Mouse (Mus musculus): ENCODE data around the gene Mesd.
"Not testable (repeated sequence)": the region's sequence is repeated elsewhere in the genome, so short reads cannot be mapped to it uniquely, and the experiment has no call there.

Mesd gene

GRCm38 (mm10) chr7:83878676-83879448 is 5.4 kb upstream of the Mesd start:
- peak in 1 of 2 experiments; percentile 25 for DNase-seq (ENCODE audit: low spot score in 2 of 2)

DNA sequence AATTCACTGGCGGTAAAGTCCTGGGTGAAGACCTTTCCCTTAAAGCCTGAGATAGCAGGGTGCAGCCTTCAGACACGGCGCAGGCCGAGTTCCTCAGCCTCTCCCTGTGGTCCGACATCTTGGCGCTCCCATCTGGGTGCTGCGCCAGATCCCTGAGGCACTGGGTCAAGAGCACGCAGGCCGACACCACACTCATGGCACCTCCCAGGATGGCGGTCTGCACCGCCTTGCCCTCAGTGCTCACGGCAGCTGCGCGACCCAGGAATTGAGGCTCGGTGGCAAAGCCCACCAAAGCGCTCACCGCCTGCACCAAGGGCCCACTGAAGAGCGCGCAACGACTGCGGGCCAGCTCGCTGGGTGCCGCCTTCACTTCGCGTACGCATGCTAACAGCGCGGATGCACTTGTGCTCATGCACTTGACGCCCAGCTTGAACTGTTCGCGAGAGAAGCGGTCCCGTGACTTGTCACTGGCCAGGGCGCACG is 2.1 kb upstream of the Mesd start:
- no peak for DNase-seq (ENCODE audit: low spot score in 2 of 2)

DNA sequence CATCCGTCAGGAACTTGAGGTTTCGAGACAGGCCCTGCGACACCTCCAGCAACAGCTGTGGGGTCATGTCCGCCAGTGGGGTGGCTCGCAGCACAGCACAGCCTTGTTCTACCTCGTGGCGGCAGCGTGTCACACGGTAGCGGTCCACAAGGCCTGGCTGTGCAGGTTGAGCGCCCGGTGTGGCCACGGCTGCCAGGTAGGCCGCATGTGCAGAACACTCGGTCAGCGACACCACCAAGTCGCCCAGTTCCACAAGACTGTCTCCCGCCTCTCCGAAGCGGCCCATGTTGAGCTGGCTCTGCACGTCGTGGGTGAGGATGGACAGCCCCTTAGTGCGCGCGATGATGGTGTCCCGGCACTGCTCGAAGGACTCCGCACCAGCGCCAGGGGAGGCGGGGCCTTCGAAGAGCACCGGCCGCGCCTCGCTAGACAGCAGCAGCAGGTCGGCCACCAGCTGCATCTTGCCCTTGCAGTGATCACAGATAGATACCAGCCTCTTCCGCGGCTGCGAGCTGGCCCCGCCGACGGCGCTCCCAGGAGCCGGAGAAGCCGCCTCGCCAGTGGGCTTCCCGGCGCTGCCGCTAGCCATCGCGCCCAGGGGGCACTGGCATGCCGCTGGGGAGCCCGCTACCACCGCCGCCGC is 1.5 kb upstream of the Mesd start:
- DNase-seq (ENCODE audit: low spot score in 2 of 2): peak in 1 of 2 experiments; percentile 36

DNA sequence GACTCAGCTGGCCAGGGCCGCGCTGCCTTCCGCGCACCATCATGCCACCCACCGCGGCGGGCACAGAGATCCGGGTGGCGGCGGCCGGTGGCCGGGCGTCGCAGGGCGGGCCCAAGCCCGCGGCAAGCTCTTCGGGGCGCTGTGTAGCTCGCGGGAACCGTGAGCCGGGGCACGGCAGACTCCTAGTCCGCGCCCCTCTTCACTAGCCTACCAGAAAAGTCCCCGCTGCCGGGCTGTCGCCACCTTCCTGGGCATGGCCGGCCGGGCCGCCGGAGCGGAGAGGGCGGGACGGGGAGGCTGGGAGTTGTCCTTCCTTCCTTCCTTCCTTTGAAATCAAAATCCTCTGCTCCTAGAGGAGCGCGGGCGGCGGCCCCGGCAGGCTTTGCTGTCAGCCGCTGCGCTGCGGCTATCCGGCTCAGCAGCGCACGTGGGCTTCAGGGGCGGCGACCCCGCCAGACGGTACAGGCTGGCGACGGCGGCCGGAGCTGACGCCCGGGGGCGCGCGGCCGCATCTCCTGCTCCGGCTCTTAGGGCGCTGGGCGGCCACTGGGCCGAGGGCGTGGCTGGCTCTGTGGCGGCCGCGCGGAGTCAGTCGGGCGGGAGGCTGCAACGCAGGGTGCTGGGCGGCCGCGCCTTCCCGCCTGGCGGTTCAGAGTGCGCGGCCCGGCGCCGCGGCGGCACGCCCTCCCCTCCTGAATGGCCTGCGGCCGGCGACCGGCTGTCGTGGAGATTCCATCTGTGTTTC is 818 bp upstream of the Mesd start:
- DNase-seq (ENCODE audit: low spot score in 2 of 2): peak; percentile 28 to 48

- DNase-seq (ENCODE audit: low spot score in 2 of 2): no peak
Measured at GRCm38 (mm10) chr7:83884921-83885532, 761 bp downstream of the Mesd start.

DNA sequence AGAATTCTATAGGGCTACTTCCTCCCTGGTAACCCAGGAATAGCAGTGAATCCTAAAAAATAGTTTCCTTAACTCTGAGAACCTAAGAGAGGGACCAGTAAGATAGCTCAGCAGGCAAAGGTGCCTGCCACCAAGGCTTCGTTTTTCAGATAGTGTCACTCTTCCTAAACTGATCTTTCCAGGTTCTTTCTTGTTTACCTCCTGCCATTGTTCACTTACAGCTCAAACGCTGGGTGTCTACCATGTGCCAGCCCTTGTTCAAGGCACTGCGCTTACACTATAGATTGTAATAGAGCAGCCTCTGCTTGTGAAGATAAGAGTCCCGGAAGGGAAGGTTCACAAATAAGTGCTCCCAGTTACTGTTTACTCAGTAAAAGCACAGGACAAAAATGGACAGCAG is 1.6 kb downstream of the Mesd start:
- DNase-seq (ENCODE audit: low spot score in 2 of 2): no peak

GRCm38 (mm10) chr7:83886366-83887129 is 2.3 kb downstream of the Mesd start:
- DNase-seq (ENCODE audit: low spot score in 2 of 2): no peak

DNA sequence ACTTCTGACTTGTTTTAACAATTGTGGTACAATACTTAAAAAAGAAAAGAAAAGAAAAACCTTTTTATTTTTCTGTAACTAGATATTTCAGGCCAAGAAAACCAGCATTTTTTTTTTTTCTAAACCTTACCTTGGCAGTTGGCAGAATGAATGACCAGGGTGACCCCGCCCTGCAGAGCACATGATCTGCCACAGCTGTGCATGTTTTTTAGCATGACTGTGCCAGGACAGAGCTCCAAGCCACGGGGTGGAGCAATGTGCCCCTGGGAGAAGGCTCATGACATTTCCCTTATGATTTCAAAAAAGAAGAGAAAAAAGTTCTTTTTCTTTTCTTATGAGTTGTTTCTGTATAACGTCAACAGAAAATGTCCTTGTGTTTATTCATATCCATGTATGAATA is 5.1 kb downstream of the Mesd start:
- DNase-seq (ENCODE audit: low spot score in 2 of 2): no peak

DNA sequence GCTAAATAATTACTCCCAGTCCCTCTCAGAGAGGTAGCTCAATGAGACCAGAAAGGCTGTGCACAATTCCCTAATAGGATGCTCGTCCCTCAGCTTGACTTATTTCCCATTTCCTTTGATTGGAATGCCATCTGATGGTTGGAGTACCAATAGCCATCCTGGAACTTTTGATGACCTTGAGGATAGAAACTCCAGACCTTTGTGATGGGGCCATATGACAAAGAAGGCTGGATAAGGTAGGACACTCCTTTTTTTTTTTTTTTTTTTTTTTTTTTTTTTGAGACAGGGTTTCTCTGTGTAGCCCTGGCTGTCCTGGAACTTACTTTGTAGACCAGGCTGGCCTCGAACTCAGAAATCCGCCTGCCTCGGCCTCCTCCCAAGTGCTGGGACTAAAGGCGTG is 5.7 kb downstream of the Mesd start:
- not testable (repeated sequence) for DNase-seq (ENCODE audit: low spot score in 2 of 2)

DNA sequence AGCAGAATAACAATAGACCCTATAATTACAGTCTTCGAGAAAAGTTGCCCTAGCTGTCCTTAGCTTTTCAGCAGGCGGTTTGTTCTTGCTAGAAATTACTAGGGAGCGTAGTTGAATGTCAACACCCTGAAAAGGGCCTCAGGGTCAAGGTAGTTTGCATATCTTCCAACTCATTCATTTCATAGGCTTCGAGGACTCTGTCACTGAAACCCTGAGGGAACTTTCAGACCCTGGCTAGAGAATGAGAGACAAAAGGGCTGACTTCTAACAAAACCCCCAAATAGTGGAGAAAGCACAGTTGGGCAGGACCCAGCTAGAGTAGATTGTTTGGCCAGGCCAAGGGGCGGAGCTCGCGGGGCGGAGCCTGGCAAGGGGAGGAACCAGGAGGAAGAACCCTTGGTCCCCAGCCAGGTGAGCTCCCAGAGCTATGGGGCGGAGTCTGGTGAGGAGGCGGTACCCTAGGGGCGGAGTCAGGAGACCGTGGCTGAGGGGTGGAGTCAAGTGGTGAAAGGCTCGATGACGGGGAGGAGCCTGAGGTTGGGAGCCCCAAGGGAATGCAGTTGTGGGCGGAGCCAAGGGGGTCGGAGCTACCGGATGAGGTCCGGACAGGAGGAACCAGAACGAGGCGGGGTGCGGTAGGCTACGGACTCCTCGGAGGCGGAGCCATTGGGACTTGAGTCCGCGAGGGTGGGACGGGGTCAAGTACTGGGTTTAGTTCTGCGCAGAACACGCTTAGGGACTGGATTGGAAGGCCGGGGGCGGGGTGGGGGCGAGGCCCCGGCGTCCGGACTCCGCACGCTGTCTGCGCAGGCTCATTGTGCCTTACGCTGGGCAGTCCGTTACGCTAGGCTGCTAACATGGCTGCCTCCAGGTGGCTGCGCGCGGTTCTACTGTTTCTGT is 7.4 kb downstream of the Mesd start:
- peak; percentile 97 to 98 for DNase-seq (ENCODE audit: low spot score in 2 of 2)

DNA sequence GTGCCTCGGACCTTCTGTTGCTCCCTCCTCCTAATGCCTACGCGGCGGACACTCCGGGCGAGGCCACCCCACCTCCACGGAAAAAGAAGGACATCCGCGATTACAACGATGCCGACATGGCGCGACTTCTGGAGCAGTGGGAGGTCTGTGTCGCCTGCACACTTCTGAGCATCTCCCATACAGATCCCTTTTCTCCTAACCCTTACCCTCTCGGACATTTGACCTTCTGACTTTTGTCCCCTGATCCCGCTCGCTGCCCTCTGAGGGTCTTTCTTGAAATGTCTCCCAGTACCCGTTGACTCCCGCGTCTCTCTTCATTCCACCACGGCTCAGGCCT is 8.0 kb downstream of the Mesd start:
- no peak for DNase-seq (ENCODE audit: low spot score in 2 of 2)

- no peak for DNase-seq (ENCODE audit: low spot score in 2 of 2)
Measured at GRCm38 (mm10) chr7:83894348-83894747, 10.1 kb downstream of the Mesd start.

- DNase-seq (ENCODE audit: low spot score in 2 of 2): no peak
Measured at GRCm38 (mm10) chr7:83896077-83896740, 11.9 kb downstream of the Mesd start.

- DNase-seq (ENCODE audit: low spot score in 2 of 2): no peak
Measured at GRCm38 (mm10) chr7:83898267-83898666, 14.0 kb downstream of the Mesd start.

DNA sequence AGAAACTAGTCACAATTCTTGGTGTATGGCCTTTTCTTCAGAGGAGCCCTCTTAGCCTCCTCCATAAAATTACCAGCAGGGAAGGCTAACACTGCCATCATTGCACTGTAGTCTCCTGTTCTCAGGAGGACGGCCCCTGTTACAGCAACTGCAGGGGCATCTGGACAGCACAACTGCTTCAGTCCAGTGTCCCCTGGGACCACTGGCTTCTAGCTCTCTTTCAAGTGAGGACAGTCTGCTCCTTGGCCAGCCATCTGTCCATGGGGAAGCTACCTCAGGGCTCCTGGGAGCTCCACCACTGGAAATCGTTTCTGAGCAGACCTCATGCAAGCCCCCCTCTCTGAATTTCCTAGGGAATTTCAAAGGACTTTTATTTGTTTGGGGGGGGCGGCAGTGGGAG is 16.3 kb downstream of the Mesd start:
- no peak for DNase-seq (ENCODE audit: low spot score in 2 of 2)

DNA sequence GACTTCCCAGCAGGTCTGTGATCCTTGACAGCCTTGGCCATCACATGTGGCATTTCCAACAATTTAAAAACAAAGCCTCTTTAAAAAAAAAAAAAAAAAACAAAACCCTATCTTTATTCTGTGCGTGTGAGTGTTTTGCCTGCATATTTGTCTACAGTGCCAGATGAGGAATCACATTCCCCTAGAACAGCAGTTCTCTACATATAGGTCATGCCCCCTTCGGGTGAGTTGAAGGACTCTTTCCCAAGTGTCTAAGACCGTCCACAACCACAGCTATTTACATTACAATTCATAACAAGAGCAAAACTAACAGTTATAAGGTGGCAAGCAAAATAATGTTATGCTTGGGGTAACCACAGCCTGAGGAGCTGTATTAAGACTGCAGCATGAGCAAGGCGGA is 17.2 kb downstream of the Mesd start:
- no peak for DNase-seq (ENCODE audit: low spot score in 2 of 2)

DNA sequence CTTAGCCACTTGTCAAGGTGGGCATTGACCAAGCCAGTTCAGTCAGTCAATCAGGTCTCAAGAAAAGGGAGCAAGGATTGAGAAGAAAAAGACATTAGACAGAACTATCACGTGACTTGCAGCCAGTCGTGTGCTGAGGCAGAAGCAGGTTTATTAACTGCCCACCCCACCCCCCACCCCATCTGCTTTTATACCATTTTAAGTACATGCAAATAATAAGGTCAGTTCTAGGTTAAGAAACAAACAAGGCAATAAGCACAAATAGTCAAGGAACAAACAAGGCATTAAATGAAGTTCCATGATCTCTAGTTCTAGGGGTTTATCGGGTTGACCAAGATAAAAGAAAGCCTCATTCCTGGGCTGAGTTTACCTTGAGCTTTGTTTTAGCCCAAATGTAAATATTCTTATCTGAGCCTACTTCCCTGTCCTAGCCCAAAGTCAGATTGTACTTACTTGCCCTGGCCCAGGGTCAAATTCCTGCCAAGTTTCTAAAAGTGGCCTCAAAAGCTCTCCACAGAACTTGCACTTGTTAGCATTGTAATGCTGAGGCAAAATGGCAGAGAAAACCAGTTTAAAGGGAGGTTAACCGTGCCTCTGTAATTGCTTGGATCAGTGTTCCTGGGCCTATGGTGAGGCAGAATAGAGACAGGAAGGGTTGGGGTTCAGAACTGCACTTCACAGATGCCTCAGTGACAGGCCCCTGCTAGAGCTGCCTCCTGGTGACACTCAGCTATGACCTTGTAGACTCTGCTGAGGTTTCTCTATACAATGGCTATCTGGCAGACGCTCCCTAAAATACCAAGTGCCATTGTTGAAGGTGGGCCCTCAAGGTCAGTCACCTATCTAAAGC is 18.3 kb downstream of the Mesd start:
- DNase-seq (ENCODE audit: low spot score in 2 of 2): no peak

GRCm38 (mm10) chr7:83904831-83905230 is 20.6 kb downstream of the Mesd start:
- no peak for DNase-seq (ENCODE audit: low spot score in 2 of 2)

DNA sequence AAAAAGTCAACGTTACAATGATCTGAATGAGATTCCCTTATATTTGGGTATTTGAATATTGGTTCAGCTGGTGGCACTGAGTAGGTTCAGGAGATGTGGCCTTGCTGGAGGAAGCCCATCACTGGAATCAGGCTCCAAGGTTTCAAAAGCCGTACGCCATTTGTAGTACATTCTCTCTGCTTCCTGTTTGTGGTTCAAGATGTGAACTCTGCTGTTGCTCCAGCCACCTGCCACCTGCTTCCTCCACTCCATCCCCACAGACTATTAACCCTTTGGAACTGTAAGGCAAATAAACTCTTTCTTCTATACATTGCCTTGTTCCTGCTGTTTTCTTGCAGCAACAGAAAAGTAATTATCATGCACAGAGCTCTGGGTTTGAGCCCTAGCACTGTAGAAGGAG is 27.6 kb downstream of the Mesd start:
- no peak for DNase-seq (ENCODE audit: low spot score in 2 of 2)
